Mouse (Mus musculus) kidney, adult 18-20 months (tissue): ENCODE results near the gene Prpf8.
"Not testable (repeated sequence)": the region's sequence is repeated elsewhere in the genome, so short reads cannot be mapped to it uniquely, and the experiment has no call there.

Experiments
- DNase-seq: peaks from one replicate; pipeline ENCODE4 v3.0.0; 2021

Gene Prpf8

GRCm38 (mm10) chr11:75486601-75487285 lies at the start of gene Prpf8:
Gene Prpf8 (plus strand): TSS chr11:75486816.
- peak; percentile 98 for DNase-seq

GRCm38 (mm10) chr11:75438194-75438593 lies 48.4 kb upstream of the Prpf8 start:
- DNase-seq = no peak

- peak; percentile 45 for DNase-seq
Observed at GRCm38 (mm10) chr11:75438804-75439203, 47.8 kb upstream of the Prpf8 start.

- DNase-seq = peak; percentile 70
Observed at GRCm38 (mm10) chr11:75439363-75439762, 47.3 kb upstream of the Prpf8 start, which contains the start of gene Serpinf2. Gene Serpinf2 (minus strand): TSS chr11:75439591.

- DNase-seq = no peak
Observed at GRCm38 (mm10) chr11:75439951-75440350, 46.7 kb upstream of the Prpf8 start.

GRCm38 (mm10) chr11:75441034-75441433 lies 45.6 kb upstream of the Prpf8 start:
- DNase-seq = no peak

GRCm38 (mm10) chr11:75441601-75442000 lies 45.0 kb upstream of the Prpf8 start:
- DNase-seq = peak; percentile 60

GRCm38 (mm10) chr11:75443711-75444110 lies 42.9 kb upstream of the Prpf8 start:
- DNase-seq = peak; percentile 78

- no peak for DNase-seq
Observed at GRCm38 (mm10) chr11:75448575-75448974, 38.0 kb upstream of the Prpf8 start.

- DNase-seq = no peak
Observed at GRCm38 (mm10) chr11:75449695-75450094, 36.9 kb upstream of the Prpf8 start.

GRCm38 (mm10) chr11:75450304-75450908 lies 36.2 kb upstream of the Prpf8 start:
- DNase-seq = no peak

GRCm38 (mm10) chr11:75450936-75451335 lies 35.7 kb upstream of the Prpf8 start:
- DNase-seq = no peak

- no peak for DNase-seq
Observed at GRCm38 (mm10) chr11:75452081-75452480, 34.5 kb upstream of the Prpf8 start.

GRCm38 (mm10) chr11:75452812-75453557 lies 33.6 kb upstream of the Prpf8 start:
- DNase-seq = no peak

GRCm38 (mm10) chr11:75453991-75454930 lies 32.4 kb upstream of the Prpf8 start, which contains the start of gene Wdr81:
Gene Wdr81 (minus strand): TSS chr11:75454717.
- peak; percentile 91 for DNase-seq

GRCm38 (mm10) chr11:75455041-75455736 lies 31.4 kb upstream of the Prpf8 start:
- no peak for DNase-seq

- DNase-seq = not testable (repeated sequence)
Observed at GRCm38 (mm10) chr11:75455971-75456370, 30.6 kb upstream of the Prpf8 start.

- DNase-seq = no peak
Observed at GRCm38 (mm10) chr11:75456440-75456871, 30.2 kb upstream of the Prpf8 start.

GRCm38 (mm10) chr11:75458169-75458568 lies 28.4 kb upstream of the Prpf8 start:
- peak; percentile 48 for DNase-seq

GRCm38 (mm10) chr11:75458628-75459041 lies 28.0 kb upstream of the Prpf8 start:
- DNase-seq = no peak

- DNase-seq = peak; percentile 56
Observed at GRCm38 (mm10) chr11:75459141-75459711, 27.4 kb upstream of the Prpf8 start.

GRCm38 (mm10) chr11:75459751-75460102 lies 26.9 kb upstream of the Prpf8 start:
- DNase-seq = no peak
